Mouse (Mus musculus) embryo, embryonic 11.5 days (tissue): ENCODE measurements around the gene Ndufb10.
A peak's percentile ranks its signal among the peaks of the same experiment; 100 is the strongest.

Source experiments
- DNase-seq: peaks from one replicate; pipeline ENCODE4 v3.0.0-alpha.2; 2012; ENCODE audit warnings: low read depth, low spot score

The Ndufb10 gene

GRCm38 (mm10) chr17:24724184-24724583 is at the start of gene Ndufb10:
Gene Ndufb10, minus strand, starts transcription at chr17:24724478.
- peak; percentile 92 for DNase-seq

- DNase-seq = no peak
Measured at GRCm38 (mm10) chr17:24773241-24773640, 49.0 kb upstream of the Ndufb10 start.

DNA sequence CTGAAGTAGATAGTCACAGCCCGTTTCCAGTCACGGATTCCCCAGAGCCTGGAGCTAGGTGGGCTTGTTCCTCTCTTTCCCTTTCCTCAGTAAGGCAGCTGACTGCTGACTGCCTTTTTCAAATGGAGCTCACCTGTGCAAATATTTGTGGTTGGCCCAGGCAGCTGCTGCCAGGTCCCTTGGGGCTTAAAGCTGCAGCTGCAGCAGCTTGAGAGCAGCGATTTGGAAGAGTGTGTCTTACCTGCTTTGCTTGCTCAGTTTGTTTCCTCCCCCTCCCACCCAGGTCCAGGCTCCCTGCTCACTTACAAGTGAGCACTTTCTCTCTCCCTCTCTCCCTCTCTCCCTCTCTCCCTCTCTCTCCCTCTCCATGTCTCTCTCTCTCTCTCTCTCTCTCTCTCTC is 44.9 kb upstream of the Ndufb10 start:
- DNase-seq = no peak

- no peak for DNase-seq
Measured at GRCm38 (mm10) chr17:24766266-24766875, 42.1 kb upstream of the Ndufb10 start.

DNA sequence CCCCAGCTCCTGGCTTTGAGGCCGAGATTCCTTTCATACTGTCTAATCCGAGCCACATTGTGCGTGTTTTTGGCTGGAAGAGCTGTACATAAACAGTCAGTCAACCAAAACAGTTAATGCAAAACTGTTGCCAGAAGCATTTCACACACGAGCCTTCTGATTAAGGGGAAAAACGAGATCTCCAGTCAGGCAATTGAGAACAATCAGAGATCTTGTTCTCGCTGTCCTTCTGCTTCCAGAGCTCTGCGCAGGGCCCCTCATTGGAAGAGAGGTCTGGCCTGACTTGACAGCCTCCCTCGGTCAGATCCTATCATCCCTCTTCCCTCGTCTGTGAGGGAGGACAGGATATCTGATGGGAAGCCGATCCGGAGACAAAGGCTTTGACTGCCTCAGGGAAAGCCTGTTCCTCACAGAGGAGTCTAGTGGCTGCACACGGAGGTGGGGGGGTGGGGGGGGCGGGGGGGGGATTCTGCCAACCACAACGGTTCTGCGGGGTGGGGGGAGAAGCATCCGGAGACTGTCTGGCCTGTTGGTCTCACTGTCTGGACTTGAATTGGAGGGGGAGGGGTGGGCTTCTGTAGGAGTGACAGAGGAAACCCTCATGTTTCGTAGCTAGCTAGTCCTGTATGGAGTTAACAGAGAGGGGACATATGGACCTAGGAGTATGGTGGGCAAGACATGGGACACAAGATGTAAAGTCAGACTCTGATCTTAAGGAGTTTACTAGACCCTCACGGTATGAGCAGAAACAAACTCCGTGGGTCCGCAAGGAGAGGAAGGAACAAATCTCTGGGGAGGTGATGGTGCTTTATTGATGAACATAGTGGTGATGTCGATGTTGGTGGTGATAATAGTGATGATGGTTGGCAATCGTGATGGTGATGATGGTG is 41.0 kb upstream of the Ndufb10 start:
- no peak for DNase-seq

DNA sequence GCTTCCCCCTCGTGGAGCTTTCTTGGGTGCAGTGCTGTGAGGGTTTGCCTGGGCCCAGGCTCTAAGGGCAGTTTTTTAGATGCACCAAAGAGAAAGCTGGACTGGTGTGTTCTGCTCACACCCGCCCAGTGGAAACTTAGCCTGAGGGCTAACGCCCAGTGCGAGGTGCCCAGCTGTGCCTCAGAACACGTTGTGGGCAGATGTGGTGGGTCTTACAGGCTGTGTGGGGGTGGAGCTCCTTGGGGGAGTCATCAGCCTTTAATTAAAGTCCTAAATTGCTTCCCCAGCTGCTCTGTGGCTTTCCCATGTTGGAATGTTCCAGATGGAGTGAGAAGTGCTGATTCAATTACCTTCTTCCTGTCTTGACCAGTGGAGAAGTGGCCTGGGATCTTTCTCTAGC is 36.8 kb upstream of the Ndufb10 start:
- no peak for DNase-seq

GRCm38 (mm10) chr17:24757394-24757793 is 33.1 kb upstream of the Ndufb10 start:
- no peak for DNase-seq

DNA sequence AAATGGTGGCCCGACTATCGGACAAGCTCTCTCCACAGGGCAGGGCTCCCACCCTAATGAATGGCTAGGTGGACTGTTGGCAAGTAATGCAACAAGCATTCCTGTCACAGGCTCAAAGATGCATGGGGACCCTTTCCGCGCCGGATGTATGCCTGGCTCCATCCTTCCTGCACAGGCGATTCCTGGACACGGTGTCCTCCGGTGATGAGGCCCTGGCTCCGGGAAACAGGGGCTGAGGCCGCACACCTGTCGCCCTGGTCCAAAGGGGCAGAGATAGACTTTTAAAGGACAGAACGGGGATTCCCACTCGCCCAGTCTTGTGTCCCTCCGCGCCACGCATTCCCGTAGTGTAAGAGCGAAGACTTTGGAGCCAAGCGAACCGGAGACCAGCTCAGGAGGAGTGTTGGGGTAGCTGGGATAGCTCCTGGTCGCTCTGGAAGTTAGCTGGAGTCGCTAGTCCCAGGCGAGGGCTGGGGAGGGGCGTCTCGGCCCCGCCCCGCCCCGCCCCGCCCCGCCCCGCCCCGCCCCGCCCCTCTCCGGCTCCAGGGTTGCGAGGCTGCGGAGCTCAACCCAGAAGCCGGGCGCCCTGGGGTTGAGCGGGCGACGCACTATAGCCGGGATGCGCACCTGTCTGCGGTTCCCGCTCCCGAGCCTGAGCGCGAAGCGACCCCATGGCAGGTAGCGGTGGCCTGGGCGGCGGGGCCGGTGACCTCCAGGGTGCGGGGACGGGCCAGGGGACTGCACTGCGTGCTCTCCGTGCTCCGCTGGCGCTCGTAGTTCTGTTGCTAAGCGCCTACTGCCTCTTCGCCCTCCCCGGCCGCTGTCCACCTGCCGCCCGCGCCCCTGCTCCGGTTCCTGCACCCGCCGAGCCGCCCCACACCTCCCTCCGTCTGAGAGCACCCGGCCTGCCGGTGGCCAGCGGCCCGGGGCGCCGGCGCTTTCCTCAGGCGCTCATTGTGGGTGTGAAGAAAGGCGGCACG is 28.4 kb upstream of the Ndufb10 start, which contains the start of gene Hs3st6:
TSS of gene Hs3st6 (plus strand) at position 574 of the 980 bp plus-strand sequence.
- DNase-seq = no peak

DNA sequence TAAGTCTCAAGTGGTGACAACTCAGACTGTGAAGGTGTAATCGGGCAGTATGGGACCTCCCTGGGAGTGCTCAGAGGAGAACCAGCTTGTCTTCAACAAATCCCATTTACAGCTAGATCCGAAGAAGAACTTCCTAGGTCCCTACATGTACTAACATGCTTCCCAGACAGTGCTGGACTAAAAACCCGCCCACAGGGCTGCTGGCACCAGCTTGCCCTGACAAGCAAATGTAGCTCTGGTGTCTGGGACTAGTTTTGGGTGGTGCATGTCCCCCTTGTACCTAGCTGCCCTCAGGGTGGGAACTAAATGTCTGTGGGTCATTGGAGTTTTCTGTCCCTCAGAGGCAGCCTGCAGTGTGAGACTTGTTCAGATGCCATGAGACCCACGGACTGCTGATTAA is 27.2 kb upstream of the Ndufb10 start:
- no peak for DNase-seq

DNA sequence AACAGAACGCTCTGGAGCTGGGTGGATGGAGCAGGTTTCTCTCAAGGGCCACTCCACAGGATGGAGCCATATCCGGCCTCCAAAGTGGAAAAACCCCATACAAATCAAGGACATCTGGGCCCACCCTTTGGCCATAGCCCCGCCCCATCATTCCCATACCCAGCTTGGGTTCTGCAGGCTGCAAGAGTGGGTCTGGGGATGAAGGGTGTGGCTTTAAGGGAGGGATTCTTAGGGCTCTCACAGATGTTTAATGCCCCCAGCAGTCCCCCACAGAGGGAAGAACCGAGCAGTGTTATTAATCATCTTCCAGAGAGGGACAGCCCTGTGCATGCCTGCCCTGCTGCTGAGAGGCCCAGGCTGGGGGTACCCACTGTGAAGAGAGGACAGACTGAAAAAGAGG is 22.7 kb upstream of the Ndufb10 start:
- no peak for DNase-seq

GRCm38 (mm10) chr17:24745526-24746497 is 21.5 kb upstream of the Ndufb10 start:
- peak; percentile 83 for DNase-seq

- DNase-seq = no peak
Measured at GRCm38 (mm10) chr17:24744381-24744780, 20.1 kb upstream of the Ndufb10 start.

- DNase-seq = no peak
Measured at GRCm38 (mm10) chr17:24743896-24744295, 19.6 kb upstream of the Ndufb10 start.

GRCm38 (mm10) chr17:24742307-24742706 is 18.0 kb upstream of the Ndufb10 start:
- no peak for DNase-seq

- DNase-seq = no peak
Measured at GRCm38 (mm10) chr17:24739926-24740325, 15.6 kb upstream of the Ndufb10 start.

GRCm38 (mm10) chr17:24738238-24738637 is 14.0 kb upstream of the Ndufb10 start:
- no peak for DNase-seq

- DNase-seq = no peak
Measured at GRCm38 (mm10) chr17:24737135-24737810, 13.0 kb upstream of the Ndufb10 start.

DNA sequence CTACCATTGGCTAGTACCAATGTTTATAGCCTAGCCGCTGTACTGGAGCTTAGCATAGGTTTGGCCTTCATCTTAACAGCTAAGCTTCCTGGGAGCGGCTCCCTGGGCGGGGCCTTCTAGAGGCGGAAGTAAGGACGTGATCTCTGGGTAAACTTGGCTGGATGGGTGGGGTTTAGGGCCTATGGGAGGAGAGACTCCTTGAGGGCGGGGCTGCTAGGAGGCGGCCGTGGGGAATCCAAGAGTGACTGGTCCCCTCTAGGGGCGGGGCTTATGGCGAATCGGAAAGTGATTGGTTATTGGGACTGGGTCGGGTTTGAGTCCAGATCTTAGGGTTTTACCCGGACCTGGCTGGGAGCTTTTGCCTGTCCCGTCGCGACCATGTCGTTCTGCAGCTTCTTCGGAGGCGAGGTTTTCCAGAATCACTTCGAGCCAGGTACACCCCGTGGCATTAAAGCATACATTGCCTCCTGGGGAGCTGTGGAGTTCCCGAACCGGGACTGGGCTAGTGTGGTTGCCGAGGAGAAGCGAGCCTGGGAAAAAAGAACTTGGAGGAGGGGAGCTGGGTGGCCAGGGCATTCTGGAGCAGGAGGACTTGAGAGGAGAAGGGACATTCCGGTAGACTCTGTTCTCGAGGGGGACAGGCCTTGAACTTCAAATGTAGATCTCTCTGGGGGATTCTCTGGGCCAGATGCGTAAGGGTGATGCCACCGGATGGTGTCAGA is 12.2 kb upstream of the Ndufb10 start, which contains the start of gene Msrb1:
TSS of gene Msrb1 (plus strand) at position 313 of the 722 bp plus-strand sequence.
- DNase-seq = peak; percentile 92

DNA sequence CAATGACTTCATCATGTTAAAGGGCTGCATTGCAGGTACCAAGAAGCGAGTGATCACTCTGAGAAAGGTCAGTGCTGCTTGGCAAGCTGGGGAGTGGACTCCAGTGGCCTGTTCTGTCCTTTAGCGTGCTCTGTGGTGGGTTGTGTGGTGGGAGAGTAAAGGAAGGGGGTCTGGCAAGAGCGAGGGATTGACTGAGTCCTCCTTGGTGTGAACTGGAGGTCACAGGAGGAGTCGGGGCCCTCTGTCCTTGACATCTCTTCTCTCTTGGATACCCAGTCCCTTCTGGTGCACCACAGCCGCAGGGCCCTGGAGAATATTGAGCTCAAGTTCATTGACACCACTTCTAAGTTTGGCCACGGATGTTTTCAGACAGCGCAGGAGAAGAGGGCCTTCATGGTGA is 11.2 kb upstream of the Ndufb10 start:
- no peak for DNase-seq
